Mouse (Mus musculus) gastrocnemius, adult 2 months (tissue): ENCODE results near the gene Cops9. TPM values are rescaled to one million over a fixed set of nuclear protein-coding genes. Genes with fewer than 3 reads are reported as not detected.

Experiments used
- DNase-seq: peaks from one replicate; pipeline ENCODE4 v3.0.0; 2022
- H3K27ac ChIP-seq: fragments of 200-600 bp; 2 replicates; pipeline ENCODE4 v1.8.1; 2022; ENCODE audit warnings: mild to moderate bottlenecking
- H3K4me3 ChIP-seq: fragments of 200-600 bp; 2 replicates; pipeline ENCODE4 v1.8.1; 2022; ENCODE audit warnings: mild to moderate bottlenecking, moderate library complexity
- CTCF ChIP-seq: fragments of 200-600 bp; IDR thresholded peaks from 2 replicates; pipeline ENCODE4 v1.8.1; 2022; ENCODE audit warnings: antibody characterized with exemption, mild to moderate bottlenecking, moderate library complexity
- intact Hi-C: fragments of 180-260 bp; cut with DNase I; formaldehyde crosslinking; loops from one replicate; pipeline ENCODE4 v1.15.1; 2025
- total RNA-seq, 2 experiments: library from RNA; stranded (reverse); gene quantifications; 2 replicates each; pipeline ENCODE4 v1.2.3; 2021

The Cops9 gene
- total RNA-seq, 2 experiments from 2014 or later, result 171 to 192 TPM

GRCm38 (mm10) chr1:92643691-92644090, 1.9 kb upstream of the Cops9 start:
- TF ChIP-seq CTCF, result no peak
- DNase-seq, result no peak
- intact Hi-C loops, result no loop called here
- Histone ChIP-seq H3K4me3 (no peak overlapping the region), H3K27ac (no peak overlapping the region)

GRCm38 (mm10) chr1:92640393-92640792, 1.4 kb downstream of the Cops9 start:
- intact Hi-C loops, result no loop called here
- H3K27ac ChIP-seq, result no peak overlapping the region
- TF ChIP-seq CTCF, result no peak
- DNase-seq, result no peak
- peak overlapping the region; percentile 91 for H3K4me3 ChIP-seq

GRCm38 (mm10) chr1:92638736-92639135, 3.0 kb downstream of the Cops9 start:
- intact Hi-C loops, result no loop called here
- no peak for DNase-seq

GRCm38 (mm10) chr1:92638181-92638580, 3.6 kb downstream of the Cops9 start:
- DNase-seq, result no peak
- intact Hi-C loops, result no loop called here
- TF ChIP-seq CTCF, result no peak
- Histone ChIP-seq H3K4me3 (no peak overlapping the region), H3K27ac (no peak overlapping the region)

More at GRCm38 (mm10) chr1:92638736-92639135, 3.0 kb downstream of the Cops9 start:
- no peak overlapping the region for H3K27ac ChIP-seq
- H3K4me3 ChIP-seq, result no peak overlapping the region
- TF ChIP-seq CTCF, result no peak

- Histone ChIP-seq H3K27ac (no peak overlapping the region), H3K4me3 (no peak overlapping the region)
- no peak for DNase-seq
- intact Hi-C loops, result no loop called here
- no peak for TF ChIP-seq CTCF
Observed at GRCm38 (mm10) chr1:92637501-92638172, 4.1 kb downstream of the Cops9 start.

GRCm38 (mm10) chr1:92636676-92637075, 5.1 kb downstream of the Cops9 start:
- Histone ChIP-seq H3K27ac (no peak overlapping the region), H3K4me3 (no peak overlapping the region)
- TF ChIP-seq CTCF, result no peak
- intact Hi-C loops, result no loop called here
- DNase-seq, result no peak

- intact Hi-C loops, result no loop called here
- no peak for TF ChIP-seq CTCF
- H3K4me3 ChIP-seq, result no peak overlapping the region
- no peak overlapping the region for H3K27ac ChIP-seq
- DNase-seq, result no peak
Observed at GRCm38 (mm10) chr1:92636015-92636414, 5.8 kb downstream of the Cops9 start.

- TF ChIP-seq CTCF, result no peak
- H3K27ac ChIP-seq, result no peak overlapping the region
- no peak overlapping the region for H3K4me3 ChIP-seq
- no peak for DNase-seq
- intact Hi-C loops, result no loop called here
Observed at GRCm38 (mm10) chr1:92634976-92635599, 6.7 kb downstream of the Cops9 start.

- H3K4me3 ChIP-seq, result no peak overlapping the region
- TF ChIP-seq CTCF, result no peak
- H3K27ac ChIP-seq, result no peak overlapping the region
- intact Hi-C loops, result no loop called here
- DNase-seq, result no peak
Observed at GRCm38 (mm10) chr1:92634569-92634968, 7.2 kb downstream of the Cops9 start.

GRCm38 (mm10) chr1:92633726-92634125, 8.1 kb downstream of the Cops9 start:
- Histone ChIP-seq H3K4me3 (no peak overlapping the region), H3K27ac (no peak overlapping the region)
- TF ChIP-seq CTCF, result no peak
- DNase-seq, result no peak
- intact Hi-C loops, result no loop called here

- TF ChIP-seq CTCF, result no peak
- intact Hi-C loops, result no loop called here
- Histone ChIP-seq H3K27ac (no peak overlapping the region), H3K4me3 (no peak overlapping the region)
- DNase-seq, result no peak
Observed at GRCm38 (mm10) chr1:92632948-92633347, 8.8 kb downstream of the Cops9 start.

- DNase-seq, result no peak
- TF ChIP-seq CTCF, result no peak
- Histone ChIP-seq H3K4me3 (no peak overlapping the region), H3K27ac (no peak overlapping the region)
- intact Hi-C loops, result no loop called here
Observed at GRCm38 (mm10) chr1:92632196-92632595, 9.6 kb downstream of the Cops9 start.

GRCm38 (mm10) chr1:92628227-92628626, 13.6 kb downstream of the Cops9 start:
- intact Hi-C loops, result no loop called here
- TF ChIP-seq CTCF, result no peak
- no peak overlapping the region for H3K4me3 ChIP-seq

GRCm38 (mm10) chr1:92618360-92618759, 23.4 kb downstream of the Cops9 start:
- DNase-seq, result no peak
- no peak overlapping the region for H3K27ac ChIP-seq
- intact Hi-C loops, result no loop called here
- no peak for TF ChIP-seq CTCF
- H3K4me3 ChIP-seq, result no peak overlapping the region

More at GRCm38 (mm10) chr1:92628227-92628626, 13.6 kb downstream of the Cops9 start:
- no peak overlapping the region for H3K27ac ChIP-seq
- DNase-seq, result no peak
